In genomic region chr17:32103054-32103453, GRCm38 (mm10) we compare ENCODE assay signal across 14 mouse cellular contexts.
DNase-seq lines count a peak whose midpoint lies in the region; ATAC-seq and TF ChIP-seq lines count a peak whose summit lies in the region.
"Had no signal": no experiment of that assay in that cellular context is flagged by ENCODE, and none has a peak within 500 bp of the region (broad histone marks: within the 10 kb centered on the region; RNA-seq: fewer than 3 reads in every experiment).

No protein-coding gene starts in this region.

- no peak for TF ChIP-seq POLR2A in ES-Bruce4 (IDR thresholded peaks at IDR 0.05; ENCODE audit: insufficient read depth, low read length)
- TF ChIP-seq POLR2A in embryonic fibroblast, embryonic 13.5 days (IDR thresholded peaks at IDR 0.05; ENCODE audit: low read depth, low read length) = no peak

- no peaks in the 10 kb centered on the region for H3K36me3 ChIP-seq in kidney, postnatal 0 days (ENCODE audit: insufficient read depth, low read length)
- no peaks in the 10 kb centered on the region for H3K36me3 ChIP-seq in kidney, embryonic 14.5 days (ENCODE audit: control insufficient read depth, insufficient read depth, low read length)
- no peaks in the 10 kb centered on the region for H3K36me3 ChIP-seq in ES-Bruce4 (ENCODE audit: control insufficient read depth, insufficient read depth, low read length, poor library complexity, severe bottlenecking)
- H3K36me3 ChIP-seq: heart, embryonic 13.5 days had no signal

- no peak for ATAC-seq in kidney, postnatal 0 days (replicated peaks; ENCODE audit: low FRiP score, low read depth)
- ATAC-seq in kidney, embryonic 14.5 days (ENCODE audit: low FRiP score, low TSS enrichment) = no peak

- peaks cover 4% of the 10 kb centered on the region; the same call in 1 of the 2 replicates for H3K4me1 ChIP-seq in kidney, postnatal 0 days (replicated peaks; ENCODE audit: insufficient read depth, low read length)
- peaks cover 12% of the 10 kb centered on the region; the same call in 1 of the 2 replicates for H3K4me1 ChIP-seq in kidney, embryonic 14.5 days (ENCODE audit: control insufficient read depth, insufficient read depth, low read length)
- H3K4me1 ChIP-seq in ES-Bruce4 (ENCODE audit: control insufficient read depth, insufficient read depth, low read length) = no peaks in the 10 kb centered on the region
- H3K4me1 ChIP-seq in embryonic fibroblast, embryonic 13.5 days (ENCODE audit: control insufficient read depth, insufficient read depth, low read length) = no peaks in the 10 kb centered on the region

- no peak for DNase-seq in kidney, postnatal 0 days (ENCODE audit: low spot score)
- DNase-seq in 416B (ENCODE audit: low read depth) = peak; percentile 56
- no peak for DNase-seq in ovary, postnatal 14 days (ENCODE audit: low spot score)
- no peak for DNase-seq in left cerebral cortex, adult 8-10 months (ENCODE audit: low spot score in 2 of 2)
- DNase-seq: cerebellum, postnatal 25 days; layer of hippocampus, adult 9-11 months; thymus, postnatal 25 days had no signal

- no peaks in the 10 kb centered on the region for H3K9me3 ChIP-seq in kidney, postnatal 0 days (replicated peaks; ENCODE audit: low read length)
- H3K9me3 ChIP-seq in kidney, embryonic 14.5 days (ENCODE audit: control insufficient read depth, low read length) = no peaks in the 10 kb centered on the region
- H3K9me3 ChIP-seq in ES-Bruce4 (replicated peaks; ENCODE audit: control insufficient read depth, insufficient read depth, low read length, poor library complexity, severe bottlenecking) = no peaks in the 10 kb centered on the region
- H3K9me3 ChIP-seq: heart, embryonic 13.5 days had no signal

- H3K27ac ChIP-seq in kidney, postnatal 0 days = no peak overlapping the region
- H3K27ac ChIP-seq in kidney, embryonic 14.5 days (ENCODE audit: low read depth, low read length) = no peak overlapping the region
- H3K27ac ChIP-seq in ES-Bruce4 (ENCODE audit: insufficient read depth, low read length) = no peak overlapping the region
- no peak overlapping the region for H3K27ac ChIP-seq in embryonic fibroblast, embryonic 13.5 days (ENCODE audit: insufficient read depth, low read length)
- H3K27ac ChIP-seq: heart, embryonic 13.5 days; hindbrain, embryonic 14.5 days had no signal

- no peak overlapping the region for H3K9ac ChIP-seq in kidney, postnatal 0 days (ENCODE audit: low read depth, low read length)
- no peak overlapping the region for H3K9ac ChIP-seq in kidney, embryonic 14.5 days (ENCODE audit: low read depth, low read length)
- no peak overlapping the region for H3K9ac ChIP-seq in ES-Bruce4 (ENCODE audit: low read depth, poor library complexity, severe bottlenecking)
- H3K9ac ChIP-seq: heart, embryonic 13.5 days; hindbrain, embryonic 14.5 days had no signal

- H3K27me3 ChIP-seq in kidney, postnatal 0 days (ENCODE audit: insufficient read depth, low read length) = no peaks in the 10 kb centered on the region
- peaks cover 6% of the 10 kb centered on the region; the same call in 1 of the 2 replicates for H3K27me3 ChIP-seq in kidney, embryonic 14.5 days (ENCODE audit: control insufficient read depth, insufficient read depth, low read length)
- 0 out of 2 replicates have a peak, but pooled peaks cover 2% of the 10 kb centered on the region for H3K27me3 ChIP-seq in ES-Bruce4 (ENCODE audit: control insufficient read depth, insufficient read depth, low read length, poor library complexity, severe bottlenecking)
- H3K27me3 ChIP-seq: megakaryocyte, embryonic 14.5 days had no signal

- no peak for TF ChIP-seq EP300 in ES-Bruce4 (IDR thresholded peaks at IDR 0.05; ENCODE audit: insufficient read depth, low read depth, low read length)

- peak; percentile 49 for TF ChIP-seq CTCF in kidney, postnatal 0 days (IDR thresholded peaks at IDR 0.05; ENCODE audit: low read depth)
- TF ChIP-seq CTCF in ES-Bruce4 (IDR thresholded peaks at IDR 0.05; ENCODE audit: low read depth, low read length) = peak; percentile 68
- 0 out of 2 replicates have a peak, but pooled peaks have one; percentile 7 for TF ChIP-seq CTCF in embryonic fibroblast, embryonic 13.5 days (IDR thresholded peaks at IDR 0.05; ENCODE audit: borderline replicate concordance, insufficient read depth, low read length)

- 23% methylated on average over 4 of the region's 4 CpGs for WGBS in kidney, postnatal 0 days
- 16% methylated on average over 4 of the region's 4 CpGs for WGBS in kidney, embryonic 14.5 days

- no peak overlapping the region for H3K4me2 ChIP-seq in kidney, postnatal 0 days (ENCODE audit: low read length)
- H3K4me2 ChIP-seq in kidney, embryonic 14.5 days (replicated peaks; ENCODE audit: low read depth, low read length) = no peak overlapping the region
- H3K4me2 ChIP-seq: heart, embryonic 13.5 days; hindbrain, embryonic 14.5 days had no signal

- no peak overlapping the region for H3K4me3 ChIP-seq in kidney, postnatal 0 days (replicated peaks; ENCODE audit: low read depth, low read length)
- no peak overlapping the region for H3K4me3 ChIP-seq in kidney, embryonic 14.5 days (ENCODE audit: low read length)
- no peak overlapping the region for H3K4me3 ChIP-seq in ES-Bruce4 (ENCODE audit: low read depth, low read length)
- H3K4me3 ChIP-seq in embryonic fibroblast, embryonic 13.5 days (ENCODE audit: insufficient read depth, low read length) = no peak overlapping the region
- H3K4me3 ChIP-seq: erythroblast, embryonic 14.5 days; heart, embryonic 13.5 days; megakaryocyte, embryonic 14.5 days had no signal

Comparison
In these comparisons a context has a peak if more than half of its experiments do, and no peak if none do; other contexts are left out.
1. CTCF ChIP-seq: peak in every context shown above with its lines; median percentile 68 in ES-Bruce4; 49 in kidney, postnatal 0 days; 7 in embryonic fibroblast, embryonic 13.5 days.